Mouse (Mus musculus): ENCODE measurements around the gene Akap13.

DNA sequence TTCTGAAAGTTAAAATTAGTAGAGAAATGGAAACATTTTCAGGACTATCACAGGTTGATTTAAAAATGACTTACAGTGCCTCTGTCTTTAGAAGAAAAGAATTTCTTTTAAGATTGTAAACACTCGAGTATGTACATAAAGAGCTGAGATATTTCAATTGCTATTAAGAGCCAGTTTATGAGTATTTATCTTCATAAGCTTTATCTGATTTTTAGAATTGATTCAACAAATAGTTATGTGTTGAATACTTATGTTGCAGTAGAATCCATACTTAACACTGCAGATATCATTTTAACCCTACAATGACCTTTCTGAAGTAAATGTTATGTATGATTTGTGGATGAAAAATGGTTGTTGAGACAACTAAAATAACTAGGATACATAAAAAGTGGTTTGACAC lies 136.6 kb downstream of the Akap13 start:
- no peak for TF ChIP-seq POLR2A (IDR thresholded peaks at IDR 0.05; ENCODE audit: borderline replicate concordance, insufficient read depth, low read length)
- no peak for TF ChIP-seq CTCF (IDR thresholded peaks at IDR 0.05; ENCODE audit: borderline replicate concordance, insufficient read depth, low read depth, low read length)

Measured in cerebellum, adult 2 months (tissue).